In the genomic region with DNA sequence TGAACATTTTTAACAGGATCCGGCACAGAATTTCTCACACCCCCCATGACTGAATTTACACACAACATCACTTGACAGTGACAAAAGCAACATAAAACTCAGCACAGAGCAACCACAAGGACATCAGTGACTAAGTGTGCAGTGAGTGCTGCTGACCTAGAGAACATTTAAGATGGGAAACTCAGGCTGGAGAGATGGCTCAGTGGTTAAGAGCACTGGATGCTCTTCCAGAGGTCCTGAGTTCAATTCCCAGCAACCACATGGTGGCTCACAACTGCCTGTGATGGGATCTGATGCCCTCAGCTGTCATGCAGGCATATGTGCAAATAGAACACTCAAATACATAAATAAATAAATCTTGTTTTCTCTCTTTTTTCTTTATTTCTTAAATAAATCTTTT, we compare ENCODE assay signal across 14 mouse cellular contexts. TPM values are rescaled to one million over a fixed set of nuclear protein-coding genes. Genes with fewer than 3 reads are reported as not detected.
"Had no signal": no experiment of that assay in that cellular context is flagged by ENCODE, and none has a peak within 500 bp of the region (broad histone marks: within the 10 kb centered on the region; RNA-seq: fewer than 3 reads in every experiment).

No protein-coding gene starts in this region.

- DNase-seq: gastrocnemius, adult 2 months; gastrocnemius, postnatal 10 days; gastrocnemius, postnatal 25 days; heart, adult 18-20 months; heart, postnatal 10 days; heart, postnatal 4 days; kidney, adult 2 months; kidney, adult 9 months; kidney, postnatal 14 days; kidney, postnatal 36 days; layer of hippocampus, adult 9-11 months; layer of hippocampus, postnatal 36 days; left cerebral cortex, postnatal 4 days had no signal

RNA-seq across cellular contexts. Expression of gene Limch1, which starts 12.1 kb away (rescaled TPM):
- total RNA-seq: granulocyte monocyte progenitor cell, adult 5-6 weeks had no signal
